Mouse (Mus musculus): ENCODE measurements around the gene Dbi.

GRCm38 (mm10) chr1:120085696-120086095, 35.2 kb downstream of the Dbi start:
- TF ChIP-seq TAL1 (IDR thresholded peaks at IDR 0.05; ENCODE audit: low read length), result no peak
- TF ChIP-seq GATA1 (IDR thresholded peaks at IDR 0.05; ENCODE audit: low read length), result no peak
